Mouse (Mus musculus) ovary, postnatal 36 days (tissue): ENCODE measurements around the gene Map2.

Experiments used
- DNase-seq: peaks from one replicate; pipeline ENCODE4 v3.0.0; 2022; ENCODE audit warnings: low spot score, mixed read lengths

Map2 gene

DNA sequence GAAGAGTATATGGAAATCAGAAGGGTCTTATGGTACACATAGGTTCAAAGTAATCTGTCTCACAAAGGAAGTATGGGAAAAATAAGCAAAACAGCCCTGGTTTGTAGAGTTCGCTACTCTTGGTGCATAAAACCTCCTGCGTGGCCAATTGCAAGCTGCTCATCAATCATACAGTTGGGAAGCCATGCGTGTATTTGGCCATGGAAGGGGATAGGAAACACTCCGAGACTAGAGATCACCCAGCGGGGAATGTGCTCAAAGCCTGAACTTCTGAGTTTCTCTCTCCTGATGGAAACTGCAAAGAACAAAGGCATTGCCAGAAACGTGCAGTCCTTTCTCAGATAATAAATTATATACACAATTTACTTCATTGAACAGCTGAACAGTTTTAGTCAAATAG is 124.3 kb downstream of the Map2 start:
- no peak for DNase-seq

DNA sequence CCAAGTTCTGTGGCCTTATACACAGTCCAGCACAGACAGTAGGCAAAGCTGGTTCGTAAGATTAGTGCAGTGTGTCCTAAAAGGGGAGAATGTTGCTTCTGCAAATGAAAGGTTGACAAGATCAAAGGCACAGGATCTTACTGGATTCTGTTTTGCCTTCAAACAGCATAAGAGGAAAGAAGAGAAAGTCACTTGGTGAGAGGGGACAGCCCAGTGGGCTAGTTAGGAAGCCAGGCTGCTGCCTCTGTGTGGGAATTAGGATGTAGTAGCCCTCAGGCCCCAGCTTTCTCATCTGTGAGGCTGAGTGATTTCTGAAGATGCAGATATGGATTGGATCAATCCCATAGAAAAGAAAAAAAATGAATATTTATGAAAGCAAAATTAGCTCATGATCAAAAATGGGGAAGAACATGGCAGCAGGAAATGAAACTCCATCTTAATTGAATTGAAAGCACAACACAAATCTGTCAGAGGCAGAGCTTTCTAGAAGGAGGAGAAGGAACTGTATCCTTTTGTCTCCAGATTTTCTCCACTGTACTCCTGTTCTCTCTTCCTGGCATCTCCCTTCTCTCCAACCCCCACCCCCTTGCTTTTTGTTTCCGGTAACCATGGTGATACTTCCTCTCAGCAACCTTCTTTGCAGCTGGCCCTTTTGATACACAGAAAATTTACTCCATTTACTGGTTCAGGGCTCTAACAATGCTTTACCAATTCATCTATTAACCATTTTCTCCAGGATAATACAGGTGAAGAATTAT is 145.5 kb downstream of the Map2 start:
- DNase-seq = no peak

DNA sequence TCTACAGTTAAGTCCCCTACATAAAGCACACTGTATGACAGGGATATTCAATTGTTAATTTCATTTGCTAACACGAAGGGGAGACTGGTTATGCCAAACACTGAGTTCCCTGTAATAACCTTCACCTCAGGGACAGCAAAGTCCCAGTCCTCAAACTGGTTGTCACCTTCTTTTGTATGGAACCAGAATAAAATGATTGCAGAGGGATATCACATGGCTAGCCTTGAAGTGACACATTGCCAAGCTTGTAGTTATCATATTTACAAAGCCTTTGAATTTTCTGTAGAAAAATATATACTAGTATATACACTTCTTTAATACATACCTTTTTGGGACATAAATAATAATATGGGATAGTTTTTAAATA is 146.0 kb downstream of the Map2 start:
- DNase-seq = no peak

DNA sequence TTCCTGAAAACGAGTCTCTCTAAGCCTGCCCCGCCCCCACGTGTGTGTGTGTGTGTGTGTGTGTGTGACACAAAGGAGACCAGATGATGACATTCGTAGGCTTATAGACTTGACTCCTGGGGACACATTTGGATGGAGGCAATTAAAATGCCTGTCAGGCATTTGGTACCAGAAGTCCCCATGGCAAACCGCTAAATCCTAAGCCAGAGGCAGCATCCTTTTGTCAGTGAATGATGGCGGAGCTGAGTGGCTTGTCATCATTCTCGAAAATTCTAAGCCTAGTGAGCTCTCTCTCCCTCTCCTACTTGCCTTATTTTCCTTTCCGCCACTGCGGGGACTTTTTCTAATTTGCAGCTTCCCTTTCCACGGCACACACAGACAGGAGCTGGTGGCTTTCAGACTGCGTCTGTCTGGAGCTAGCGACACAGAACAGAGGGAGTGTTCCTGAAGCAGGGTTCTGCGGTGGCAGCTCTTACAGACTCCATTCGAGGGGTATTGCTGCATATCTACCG is 146.6 kb downstream of the Map2 start:
- DNase-seq = peak; percentile 5

DNA sequence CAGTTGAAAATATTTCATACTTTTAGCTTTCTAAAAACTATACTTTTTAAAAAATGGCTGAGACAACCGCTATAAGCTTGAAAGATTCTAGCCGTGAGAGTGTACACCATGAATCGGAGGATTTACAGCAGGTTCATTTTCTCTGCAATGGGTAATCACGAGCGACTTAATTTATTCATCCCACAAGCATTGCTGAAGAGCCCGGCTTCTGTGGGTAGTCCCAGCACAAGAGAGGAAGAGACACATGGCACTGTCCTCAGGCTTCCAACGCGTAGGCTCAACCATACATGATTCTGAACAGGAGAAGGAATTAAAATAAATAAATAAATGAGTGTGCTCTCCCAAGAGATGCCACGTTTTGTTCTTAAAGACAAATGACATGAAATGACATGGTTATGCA is 148.4 kb downstream of the Map2 start:
- DNase-seq = no peak

DNA sequence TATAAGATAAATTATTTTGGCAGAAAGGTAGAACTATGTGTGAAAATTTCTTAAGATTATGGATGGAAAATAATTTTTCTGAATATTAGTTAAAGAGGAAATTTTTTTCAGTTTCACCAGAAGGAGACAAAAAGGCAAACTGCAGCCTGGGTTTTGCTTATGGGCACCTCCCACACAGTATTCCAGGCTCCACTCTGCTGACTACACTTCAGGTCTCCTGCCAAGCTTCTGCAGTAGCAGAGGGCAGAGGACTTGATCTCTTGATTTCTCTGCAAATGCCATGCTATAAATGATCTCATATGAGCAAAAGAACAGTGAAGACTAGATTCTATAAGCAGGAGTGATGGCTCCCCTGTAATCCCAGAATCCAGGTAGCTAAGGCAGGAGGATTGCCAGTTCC is 149.9 kb downstream of the Map2 start:
- no peak for DNase-seq

DNA sequence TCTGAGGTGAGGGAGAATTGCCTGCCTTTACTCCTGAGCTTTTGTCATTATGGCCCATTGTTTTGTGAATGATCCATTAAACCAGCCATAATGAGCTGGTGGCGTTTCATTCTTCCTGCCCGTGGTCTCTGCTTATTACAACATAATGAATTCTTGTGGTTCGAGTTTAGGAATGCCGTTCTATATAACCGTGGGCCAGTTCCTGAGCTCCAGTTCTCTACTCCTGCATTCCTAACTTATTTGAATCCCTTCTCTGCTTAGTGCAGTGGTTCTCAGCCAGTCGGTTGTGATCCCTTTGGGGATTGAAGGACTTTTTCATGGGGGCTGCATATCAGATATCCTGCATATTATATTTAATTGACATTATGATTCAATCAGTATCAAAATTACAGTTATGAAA is 153.9 kb downstream of the Map2 start:
- no peak for DNase-seq

DNA sequence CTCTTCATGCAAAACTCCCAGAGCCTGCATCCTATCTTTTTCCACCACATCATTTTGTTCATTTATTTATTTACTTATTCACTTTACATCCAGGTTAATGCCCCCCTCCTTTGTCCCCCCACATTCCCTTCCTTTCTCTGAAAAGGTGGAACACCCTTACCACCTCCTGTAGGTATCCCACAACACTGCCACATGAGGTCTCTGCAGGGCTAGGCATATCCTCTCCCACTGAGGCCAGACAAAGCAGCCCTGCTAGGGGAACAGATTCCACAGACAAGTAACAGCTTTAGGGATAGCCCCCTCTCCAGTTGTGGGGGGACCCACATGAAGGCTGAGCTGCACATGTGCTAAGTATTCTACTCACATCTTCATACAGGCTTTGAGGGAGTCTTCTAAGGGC is 154.5 kb downstream of the Map2 start:
- DNase-seq = no peak

DNA sequence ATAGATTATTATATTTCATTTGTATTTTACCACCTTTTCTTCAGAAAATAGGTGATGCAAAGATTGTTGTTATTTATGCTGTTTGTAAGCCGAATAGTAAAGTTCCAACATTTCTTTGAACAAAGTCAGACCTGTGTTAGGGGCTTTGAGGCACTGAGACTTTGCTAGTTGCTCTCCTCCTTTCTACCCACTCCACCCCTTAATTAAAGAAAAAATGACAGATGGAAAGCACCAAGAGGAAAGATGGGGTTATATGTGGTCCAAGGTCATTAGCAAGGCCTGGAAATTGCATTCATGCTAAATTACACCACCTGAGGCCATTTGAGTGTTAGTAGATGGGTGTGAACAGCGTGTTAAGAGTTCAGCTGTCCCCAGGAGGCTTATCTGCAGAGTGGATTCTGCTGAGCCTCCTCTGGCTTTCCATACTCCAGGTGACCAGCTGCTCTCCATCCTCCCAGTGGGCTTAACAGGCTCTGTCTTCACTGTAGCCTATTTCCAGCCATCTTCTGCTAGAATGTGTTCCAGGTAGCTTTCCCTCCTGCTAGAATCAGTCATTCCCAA is 160.7 kb downstream of the Map2 start:
- DNase-seq = no peak

DNA sequence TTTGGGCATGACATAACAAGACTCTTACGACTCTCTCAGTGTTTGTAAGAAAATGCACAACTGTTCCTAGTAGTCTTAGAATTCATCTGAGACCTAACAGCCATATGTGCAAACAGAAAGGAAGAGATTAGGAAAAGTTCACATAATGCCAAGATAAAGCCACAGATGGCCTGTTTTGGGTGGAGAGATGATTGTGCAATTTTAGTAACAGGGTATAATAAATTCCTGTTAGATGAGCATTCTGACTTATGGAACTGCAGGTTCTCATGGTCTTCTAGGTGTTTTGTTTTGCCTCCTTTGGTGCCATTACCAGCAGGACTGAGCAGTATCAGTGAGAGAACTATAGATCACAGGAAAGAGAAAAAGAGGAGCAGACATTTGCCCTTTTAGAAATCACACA is 164.1 kb downstream of the Map2 start:
- DNase-seq = no peak

DNA sequence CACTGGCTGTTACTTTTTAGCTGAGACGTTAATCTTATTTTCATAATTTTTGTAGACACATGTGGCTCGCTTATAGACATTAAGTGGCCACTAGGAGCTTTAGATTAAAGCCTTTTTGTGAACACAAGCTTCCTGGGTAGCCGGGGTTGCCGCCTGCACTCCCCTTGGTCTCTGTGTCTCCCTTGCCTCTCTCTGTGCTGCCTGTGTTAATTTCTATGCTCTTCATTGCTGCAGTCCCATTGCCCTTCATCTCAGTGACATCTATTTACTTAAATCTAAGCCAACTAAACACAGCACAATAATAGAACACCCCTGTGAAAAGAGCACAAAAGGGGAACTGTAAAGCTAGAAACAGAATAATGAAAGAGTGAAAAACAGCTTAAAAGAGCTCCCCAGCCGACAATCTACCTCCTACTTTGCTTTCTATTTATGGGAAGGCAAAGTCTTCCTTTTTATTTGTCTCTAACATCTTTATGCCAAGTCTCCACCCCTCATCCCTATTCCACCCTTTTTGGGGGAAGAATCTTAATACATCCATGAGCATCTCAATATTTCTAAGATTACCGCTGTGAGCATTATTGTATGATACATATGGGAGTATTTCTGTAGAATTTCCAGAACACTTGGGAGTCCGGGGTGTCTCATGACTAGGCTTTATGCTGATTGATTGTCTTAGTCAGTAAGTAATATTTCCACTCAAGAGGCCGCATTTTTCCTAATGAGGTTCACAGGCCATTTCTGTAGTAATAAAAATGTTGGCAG is 173.5 kb downstream of the Map2 start:
- DNase-seq = no peak

DNA sequence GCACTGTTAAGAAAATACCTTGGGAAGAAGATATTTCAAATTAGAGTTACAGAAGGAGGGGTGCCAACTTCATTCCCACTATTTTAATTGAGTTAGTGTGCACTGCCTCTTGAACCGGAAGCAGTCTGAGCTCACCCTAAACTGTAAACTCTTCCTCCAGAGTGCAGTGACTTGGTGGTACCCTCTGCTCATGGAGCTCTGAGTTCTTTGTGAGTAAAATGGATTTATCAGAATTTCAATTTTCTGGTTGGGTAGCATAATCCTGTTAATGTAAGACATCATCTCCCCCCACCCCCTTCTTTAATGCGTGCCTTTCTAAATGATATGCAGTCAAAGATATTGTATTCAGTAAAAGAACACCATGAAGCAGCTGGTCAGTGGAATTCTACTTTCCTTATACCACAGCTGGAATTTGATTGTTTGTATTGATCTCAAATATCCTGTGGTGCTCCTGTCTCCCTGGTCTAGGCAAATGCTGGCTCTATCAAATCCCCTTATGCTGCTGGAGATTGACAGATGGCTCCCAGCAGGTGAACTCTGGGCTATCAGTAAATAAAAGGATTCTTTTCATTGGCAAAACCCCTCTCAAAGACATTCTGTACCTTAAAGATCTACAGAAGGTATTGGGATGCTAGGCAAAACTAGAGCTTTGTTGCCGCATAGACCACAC is 174.2 kb downstream of the Map2 start:
- DNase-seq = no peak

DNA sequence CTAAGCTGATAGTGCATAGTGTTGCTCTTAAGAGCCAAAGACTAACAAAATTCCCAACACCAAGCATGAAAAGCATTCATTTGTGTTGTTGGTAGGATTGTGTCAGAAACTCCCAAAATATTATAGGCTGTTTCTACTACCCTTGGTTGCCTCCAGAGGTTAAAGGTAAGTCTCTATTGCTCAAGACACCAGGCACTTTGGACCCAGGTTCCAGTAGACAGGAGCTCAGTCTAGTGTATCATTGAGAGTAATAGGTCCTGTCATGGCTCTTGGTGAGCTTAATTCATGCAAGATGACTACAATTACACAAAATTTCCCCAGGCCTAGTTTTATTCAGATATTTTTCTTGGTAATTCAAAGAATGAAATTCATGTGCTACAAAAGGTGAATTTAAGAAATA is 176.3 kb downstream of the Map2 start:
- DNase-seq = no peak

DNA sequence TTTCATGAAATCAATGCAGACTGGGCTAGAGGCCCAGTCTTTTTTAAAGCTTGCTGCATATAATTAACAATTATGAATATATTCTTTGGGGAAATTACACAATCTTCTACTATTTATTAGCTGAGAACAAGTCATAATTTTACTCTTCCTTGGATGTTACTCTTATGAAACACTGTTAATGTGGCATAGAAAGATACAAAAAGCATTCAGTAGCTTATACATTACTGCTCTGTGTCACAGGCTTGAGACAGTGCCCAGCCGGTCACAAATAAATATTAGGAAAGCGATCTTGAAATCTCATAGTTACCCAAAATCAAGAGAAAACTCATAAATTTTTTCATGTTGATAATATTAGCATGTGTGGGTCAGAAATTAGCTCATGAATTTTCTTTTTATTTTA is 186.7 kb downstream of the Map2 start:
- no peak for DNase-seq

DNA sequence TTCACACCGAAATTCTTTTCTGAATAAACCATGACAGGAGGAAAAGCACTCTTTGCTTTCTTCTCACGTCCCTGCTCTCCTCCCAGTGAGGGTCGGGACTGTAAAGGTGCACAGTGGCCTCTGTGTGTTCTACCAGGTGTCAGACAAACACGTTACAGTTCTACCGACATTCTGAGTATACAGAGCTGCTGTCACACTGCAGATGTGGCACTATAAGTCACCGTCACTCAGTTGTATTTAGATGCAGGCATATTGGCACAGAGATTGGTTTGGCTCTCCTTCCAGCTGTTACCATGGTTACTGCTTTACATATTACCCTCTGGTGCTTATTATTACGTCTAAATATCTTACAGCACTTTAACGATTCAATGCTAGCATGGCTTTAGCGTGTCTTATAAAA is 188.2 kb downstream of the Map2 start:
- DNase-seq = no peak

DNA sequence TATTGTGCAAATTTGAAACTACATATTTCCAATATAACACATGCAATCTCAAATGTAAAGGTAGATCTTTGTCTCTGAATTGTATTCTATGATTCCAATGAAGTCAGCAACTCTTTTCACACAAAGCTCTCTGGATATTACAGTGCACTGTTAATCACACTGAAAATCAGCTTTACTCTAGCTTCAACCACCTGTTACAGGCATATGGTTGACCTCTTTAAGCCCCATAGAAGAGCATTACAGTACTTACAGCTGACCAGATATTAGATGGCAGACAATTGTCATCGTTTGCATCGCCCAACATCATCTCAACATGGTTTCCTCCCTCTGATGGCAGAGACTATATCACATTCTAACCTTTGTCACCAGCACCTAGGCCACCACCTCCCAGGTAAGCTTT is 189.3 kb downstream of the Map2 start:
- no peak for DNase-seq

DNA sequence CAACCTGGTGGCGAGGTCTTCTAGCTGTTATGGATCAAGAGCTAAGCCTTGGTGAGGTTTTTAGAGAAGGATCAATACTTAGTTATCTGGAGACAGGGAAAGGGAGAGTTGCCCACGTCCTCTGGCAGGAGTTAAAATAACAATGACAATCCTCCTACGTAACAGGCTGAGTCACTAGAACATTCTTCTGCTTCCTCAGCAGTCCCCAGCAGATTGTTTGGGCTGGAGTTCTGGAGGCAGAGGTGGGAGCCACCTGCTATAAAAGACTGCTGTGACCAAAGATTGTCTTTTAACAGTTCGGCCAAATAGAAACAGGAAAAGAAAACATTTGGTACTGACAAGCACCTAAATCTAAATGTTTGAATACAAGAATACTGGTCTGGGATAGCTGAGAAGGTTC is 190.5 kb downstream of the Map2 start:
- DNase-seq = no peak

DNA sequence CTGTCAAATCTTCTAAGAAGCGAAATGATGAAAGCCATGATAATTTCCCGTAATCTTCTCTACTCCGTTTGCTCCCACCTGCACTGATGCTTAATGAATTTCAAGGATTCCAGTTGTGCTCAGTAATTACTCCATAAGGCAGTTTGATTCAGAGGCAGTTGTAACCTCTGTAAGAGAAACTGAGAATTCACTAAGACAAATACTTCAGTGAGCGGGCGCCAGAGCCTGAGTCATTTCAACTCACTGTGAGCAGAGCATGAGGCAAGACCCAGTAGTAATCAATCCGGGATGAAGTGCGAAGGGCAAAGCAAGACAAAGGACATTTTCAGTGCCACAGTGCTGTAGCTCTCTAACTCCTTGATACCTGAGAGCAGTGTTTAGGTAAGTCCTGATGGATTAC is 194.4 kb downstream of the Map2 start:
- no peak for DNase-seq

DNA sequence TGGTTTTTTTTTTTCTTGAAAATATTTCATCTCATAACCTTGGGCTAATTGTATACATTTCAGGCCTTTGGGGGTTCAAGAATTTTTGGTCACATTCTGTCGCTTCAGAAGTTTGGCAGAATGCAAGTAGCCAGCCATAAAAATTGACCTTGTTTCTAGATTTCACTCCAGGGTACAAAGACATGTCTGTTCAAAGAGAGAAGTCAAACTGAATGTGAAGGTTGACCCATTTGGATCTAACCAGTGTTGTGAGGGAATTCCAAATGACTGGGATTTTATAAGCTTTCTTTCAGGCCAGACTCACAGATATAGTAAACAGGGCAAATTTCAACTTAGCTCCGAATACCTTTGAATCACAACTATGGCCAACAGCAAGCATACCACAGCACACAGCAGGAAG is 196.3 kb downstream of the Map2 start:
- no peak for DNase-seq

DNA sequence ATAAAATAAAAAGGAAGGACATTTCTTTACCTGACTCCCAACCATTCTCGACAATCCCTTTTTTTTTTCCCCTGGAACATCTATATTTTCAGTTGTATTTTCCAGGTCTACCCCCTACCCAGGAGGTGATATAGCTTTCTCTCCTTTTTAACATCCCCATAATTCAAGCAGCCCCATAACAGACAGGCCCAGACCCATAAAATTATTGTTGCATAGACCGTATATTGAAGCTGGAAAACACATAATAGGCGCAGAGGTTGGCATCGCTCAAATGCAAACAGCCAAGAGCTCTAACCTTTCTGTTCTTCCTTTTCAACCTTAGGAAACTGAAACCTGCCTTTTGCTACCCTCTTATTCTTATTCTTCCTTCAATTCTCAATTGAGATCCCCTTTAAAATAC is 211.2 kb downstream of the Map2 start:
- no peak for DNase-seq

DNA sequence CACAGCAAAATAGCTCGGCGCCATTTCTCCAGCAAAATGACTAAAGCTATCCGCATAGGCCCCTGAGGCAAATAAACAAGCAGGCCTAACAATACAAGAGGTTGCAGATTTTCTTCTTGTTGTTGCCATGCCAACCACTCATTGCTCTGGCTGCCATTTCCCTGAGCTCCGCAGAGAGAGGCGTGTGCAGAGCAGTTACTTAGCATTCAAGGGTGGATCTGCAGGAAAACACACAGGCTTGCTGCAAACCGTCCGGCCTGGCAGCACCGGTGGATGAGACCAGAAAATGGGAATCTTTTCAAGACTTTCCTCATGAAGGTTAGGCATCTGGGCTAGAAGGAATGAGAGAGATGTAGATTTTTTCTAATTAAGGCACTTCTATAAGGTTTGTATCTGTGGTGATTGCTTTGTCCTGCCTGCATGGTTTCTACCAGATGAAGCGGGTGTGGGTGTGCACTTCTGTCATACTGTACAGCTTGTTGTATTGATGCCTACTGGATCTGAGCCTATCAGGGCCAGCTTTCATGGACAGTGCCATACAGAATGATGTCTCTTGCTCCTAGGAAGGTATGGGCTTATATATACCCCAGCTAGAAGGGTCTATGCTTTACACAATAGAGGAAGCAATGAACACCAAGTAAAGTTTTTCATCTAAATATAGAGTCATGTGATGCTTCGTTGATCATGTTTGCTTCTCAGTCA is 211.8 kb downstream of the Map2 start:
- no peak for DNase-seq

DNA sequence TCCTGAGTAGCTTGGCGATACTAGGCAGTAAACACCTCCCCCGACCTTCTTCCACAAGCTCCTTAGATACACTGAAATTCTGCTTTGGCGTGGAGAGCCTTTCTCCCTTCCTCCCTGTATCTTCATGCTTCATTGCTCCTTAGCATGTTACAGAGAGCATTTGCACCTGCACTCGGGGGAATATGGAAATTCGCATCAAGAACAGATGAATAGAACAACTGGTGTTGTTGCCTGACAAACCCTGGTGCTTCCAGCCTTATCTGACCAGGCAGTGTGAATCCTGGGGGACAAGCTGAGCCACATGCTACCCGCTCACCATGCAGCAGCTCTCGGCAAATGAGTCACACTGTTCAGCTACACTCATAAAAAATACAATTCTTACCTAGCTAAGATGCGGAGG is 213.5 kb downstream of the Map2 start:
- no peak for DNase-seq
